Mouse (Mus musculus) kidney, embryonic 14.5 days (tissue): ENCODE measurements around the gene Cdk15. TPM values are rescaled to one million over a fixed set of nuclear protein-coding genes. Genes with fewer than 3 reads are reported as not detected.

Experiments used
- ATAC-seq: fragments of 200-750 bp; cut with Nextera tagmentation; 2 replicates; pipeline ENCODE4 v1.8.0; 2017; ENCODE audit warnings: moderate number of reproducible peaks, mild to moderate bottlenecking, moderate TSS enrichment, moderate library complexity; ENCODE audit not compliant: low FRiP score, low TSS enrichment
- H3K27ac ChIP-seq: fragments of 300-500 bp; sonication (generic); 2 replicates; pipeline ENCODE4 v1.5.1; 2014; ENCODE audit warnings: low read depth, mild to moderate bottlenecking, low read length, moderate library complexity, mixed read lengths
- H3K27me3 ChIP-seq: fragments of 300-500 bp; sonication (generic); 2 replicates; pipeline ENCODE4 v1.6.1; 2014; ENCODE audit warnings: mild to moderate bottlenecking, low read length; ENCODE audit not compliant: control insufficient read depth, insufficient read depth
- H3K36me3 ChIP-seq: fragments of 300-500 bp; sonication (generic); 2 replicates; pipeline ENCODE4 v1.6.1; 2014; ENCODE audit warnings: low read length, mixed read lengths; ENCODE audit not compliant: control insufficient read depth, insufficient read depth
- H3K4me1 ChIP-seq: fragments of 300-500 bp; sonication (generic); 2 replicates; pipeline ENCODE4 v1.6.1; 2014; ENCODE audit warnings: low read length, mixed read lengths; ENCODE audit not compliant: control insufficient read depth, insufficient read depth
- H3K4me2 ChIP-seq: fragments of 300-500 bp; sonication (generic); replicated peaks from 2 replicates; pipeline ENCODE4 v1.6.1; 2014; ENCODE audit warnings: low read depth, mild to moderate bottlenecking, low read length
- H3K4me3 ChIP-seq: fragments of 300-500 bp; sonication (generic); 2 replicates; pipeline ENCODE4 v1.5.1; 2014; ENCODE audit warnings: mild to moderate bottlenecking, low read length
- H3K9ac ChIP-seq: fragments of 300-500 bp; sonication (generic); 2 replicates; pipeline ENCODE4 v1.6.1; 2014; ENCODE audit warnings: low read depth, mild to moderate bottlenecking, low read length, moderate library complexity
- H3K9me3 ChIP-seq: fragments of 300-500 bp; sonication (generic); 2 replicates; pipeline ENCODE4 v1.6.1; 2016; ENCODE audit warnings: low read length; ENCODE audit not compliant: control insufficient read depth
- WGBS: fragments of 180-500 bp; shearing (Covaris S2); extraction: QIAGEN DNeasy Blood & Tissue Kit; methylation state at CpG from one replicate; pipeline ENCODE4 v1.1.7; 2014; 5-methylcytosine and 5-hydroxymethylcytosine counted together
- polyA plus RNA-seq: library from polyadenylated mRNA; unstranded; fragments of >200 nt; fragmentation: Nextera tagmentation; extraction: Ambion mirVana; gene quantifications from 2 replicates; pipeline ENCODE4 v1.2.1, GENCODE M21; 2014

The Cdk15 gene
- 0.53 and 0.93 TPM in 2 replicates for polyA plus RNA-seq

DNA sequence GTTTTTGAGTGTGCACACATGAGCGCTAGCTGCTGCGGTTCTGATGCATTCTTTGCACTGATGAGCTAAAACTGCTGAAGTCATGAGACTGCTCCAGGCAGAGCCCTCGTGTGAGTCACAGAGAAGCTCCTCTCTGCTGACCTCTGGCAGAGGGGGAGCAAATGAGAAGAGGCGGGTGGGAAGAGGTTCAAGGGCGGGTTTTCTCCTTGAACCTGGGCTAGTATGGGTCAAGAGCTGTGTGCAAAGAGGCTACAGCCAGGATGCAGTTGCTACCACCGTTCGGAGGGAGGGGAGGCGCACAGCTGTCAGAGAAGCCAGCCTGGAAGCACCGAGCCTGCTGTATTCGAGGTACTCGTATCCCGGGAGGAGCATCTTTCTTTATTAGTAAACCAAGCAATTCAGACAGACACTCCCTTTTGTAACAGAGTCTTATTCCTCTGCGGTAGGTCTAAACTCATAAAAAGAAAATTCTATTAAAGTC, at the start of gene Cdk15:
Gene Cdk15 (plus strand): TSS at position 156 of the 481 bp plus-strand sequence.
- H3K9me3 ChIP-seq = no peaks in the 10 kb centered on the region
- no peak within 1 kb of the TSS for H3K9ac ChIP-seq
- peak within 1 kb of the TSS; percentile 33 for H3K4me2 ChIP-seq
- H3K36me3 ChIP-seq = no peaks in the 10 kb centered on the region
- H3K27me3 ChIP-seq = no peaks in the 10 kb centered on the region
- H3K27ac ChIP-seq = 0 out of 2 replicates have a peak within 1 kb of the TSS, but pooled peaks have one; percentile 51
- 7% methylated on average over 13 of the region's 13 CpGs for WGBS
- peak; percentile 61; the same call in 1 of the 2 replicates for ATAC-seq
- no peak within 1 kb of the TSS for H3K4me3 ChIP-seq
- peaks cover 16% of the 10 kb centered on the region for H3K4me1 ChIP-seq

DNA sequence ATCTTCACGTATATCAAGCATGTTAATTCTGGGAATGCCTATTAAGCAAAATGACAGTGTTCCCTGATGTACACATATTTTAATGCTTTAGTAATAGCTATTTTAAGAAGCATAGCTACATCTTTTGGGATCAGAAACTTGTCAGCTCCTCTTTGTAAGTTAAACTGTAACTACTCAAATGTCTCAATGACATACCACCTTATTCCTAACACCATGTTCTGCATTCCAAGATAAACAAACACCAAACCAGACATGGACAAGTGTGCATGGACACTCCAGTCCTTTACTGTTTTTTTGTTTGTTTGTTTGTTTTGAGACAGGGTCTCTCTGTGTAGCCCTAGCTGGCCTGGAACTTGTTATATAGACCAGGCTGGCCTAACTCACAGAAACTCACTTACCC, 48.4 kb upstream of the Cdk15 start:
- Histone ChIP-seq H3K9me3 (no peaks in the 10 kb centered on the region), H3K27ac (no peak overlapping the region), H3K4me1 (no peaks in the 10 kb centered on the region), H3K4me2 (no peak overlapping the region), H3K9ac (no peak overlapping the region), H3K36me3 (peaks cover 15% of the 10 kb centered on the region; the same call in 1 of the 2 replicates), H3K27me3 (no peaks in the 10 kb centered on the region), H3K4me3 (no peak overlapping the region)
- 78% methylated on average over 1 of the region's 1 CpGs for WGBS
- no peak for ATAC-seq

DNA sequence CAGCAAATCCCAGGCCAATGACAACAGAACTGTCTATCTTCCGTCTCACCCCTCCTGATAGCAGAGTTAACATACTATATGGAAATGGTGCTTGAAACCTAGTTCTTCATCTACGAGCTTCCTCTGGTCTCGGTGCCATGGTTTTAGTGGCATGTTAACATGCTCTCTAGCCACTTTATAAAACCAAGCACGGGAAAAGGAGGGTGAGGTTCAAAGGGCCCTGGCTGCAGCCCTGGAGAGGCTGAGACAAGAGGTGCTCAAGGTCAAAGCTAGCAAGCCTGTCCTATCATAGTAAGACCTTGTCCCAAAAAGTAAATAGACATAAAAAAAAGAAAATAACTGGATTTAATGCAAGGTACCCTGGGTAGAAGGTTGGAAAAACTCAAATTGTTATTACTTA, 45.1 kb upstream of the Cdk15 start:
- Histone ChIP-seq H3K4me2 (no peak overlapping the region), H3K4me3 (no peak overlapping the region), H3K27me3 (no peaks in the 10 kb centered on the region), H3K27ac (no peak overlapping the region), H3K9me3 (no peaks in the 10 kb centered on the region), H3K36me3 (peaks cover 30% of the 10 kb centered on the region; the same call in 1 of the 2 replicates), H3K4me1 (no peaks in the 10 kb centered on the region), H3K9ac (no peak overlapping the region)
- WGBS = 74% methylated on average over 4 of the region's 4 CpGs
- no peak for ATAC-seq

DNA sequence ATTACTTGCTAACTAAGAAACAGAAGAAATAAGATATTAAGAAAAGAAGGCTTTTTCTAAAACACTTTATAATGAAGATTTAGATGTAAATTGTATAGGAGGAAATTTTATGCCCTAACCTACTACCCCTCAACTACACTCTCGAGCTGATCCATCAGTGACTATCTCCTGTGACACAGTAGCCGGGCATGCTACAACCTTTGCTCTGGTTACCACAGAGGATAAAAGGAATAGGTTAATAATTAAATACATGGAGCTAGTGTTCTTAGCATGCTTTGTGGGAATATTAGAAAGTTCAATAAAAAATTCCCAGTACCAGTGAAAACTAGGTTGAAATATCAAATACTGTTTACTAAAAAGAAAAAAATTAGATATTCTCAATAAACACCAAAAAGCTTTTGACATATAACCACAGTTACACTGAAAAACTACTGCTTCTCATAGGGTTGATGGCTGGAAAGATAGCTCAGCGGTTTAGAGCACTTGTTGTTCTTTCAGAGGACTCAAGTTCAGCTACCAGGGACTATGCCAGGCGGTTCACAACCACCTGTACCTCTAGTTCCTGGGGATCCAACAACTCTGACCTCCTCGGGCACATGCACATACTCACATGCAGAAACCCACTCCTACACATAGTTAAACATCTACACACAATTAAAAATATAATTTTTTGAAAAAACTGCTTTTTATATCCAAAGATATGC, 44.5 kb upstream of the Cdk15 start:
- Histone ChIP-seq H3K4me2 (no peak overlapping the region), H3K9ac (no peak overlapping the region), H3K27ac (peak overlapping the region; percentile 47; the same call in 1 of the 2 replicates), H3K4me1 (no peaks in the 10 kb centered on the region), H3K27me3 (no peaks in the 10 kb centered on the region), H3K4me3 (no peak overlapping the region), H3K9me3 (no peaks in the 10 kb centered on the region), H3K36me3 (peaks cover 30% of the 10 kb centered on the region)
- 63% methylated on average over 5 of the region's 5 CpGs for WGBS
- no peak for ATAC-seq

DNA sequence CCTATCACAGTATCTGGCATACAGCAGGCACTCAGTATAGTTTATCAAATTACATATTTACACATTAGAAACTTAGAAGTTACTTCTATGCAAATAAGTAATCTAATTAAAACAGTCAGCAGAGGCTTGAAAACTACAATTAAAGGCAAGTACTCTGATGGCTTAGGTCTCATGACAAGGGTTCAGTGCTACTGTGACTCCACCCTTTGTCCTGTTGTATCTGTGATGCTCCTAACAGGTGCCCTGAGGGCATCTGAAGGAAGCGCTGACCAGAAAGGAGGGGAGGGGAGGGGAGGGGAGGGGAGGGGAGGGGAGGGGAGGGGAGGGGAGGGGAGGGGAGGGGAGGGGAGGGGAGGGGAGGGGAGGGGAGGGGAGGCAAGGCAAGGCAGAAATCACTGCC, 43.8 kb upstream of the Cdk15 start:
- H3K4me2 ChIP-seq = no peak overlapping the region
- H3K36me3 ChIP-seq = peaks cover 32% of the 10 kb centered on the region
- no CpG with 5 or more reads among the region's 1 CpGs for WGBS
- H3K4me3 ChIP-seq = no peak overlapping the region
- no peak for ATAC-seq
- H3K9me3 ChIP-seq = no peaks in the 10 kb centered on the region
- H3K9ac ChIP-seq = no peak overlapping the region
- H3K4me1 ChIP-seq = no peaks in the 10 kb centered on the region
- no peak overlapping the region; the same call in 1 of the 2 replicates for H3K27ac ChIP-seq
- no peaks in the 10 kb centered on the region for H3K27me3 ChIP-seq

DNA sequence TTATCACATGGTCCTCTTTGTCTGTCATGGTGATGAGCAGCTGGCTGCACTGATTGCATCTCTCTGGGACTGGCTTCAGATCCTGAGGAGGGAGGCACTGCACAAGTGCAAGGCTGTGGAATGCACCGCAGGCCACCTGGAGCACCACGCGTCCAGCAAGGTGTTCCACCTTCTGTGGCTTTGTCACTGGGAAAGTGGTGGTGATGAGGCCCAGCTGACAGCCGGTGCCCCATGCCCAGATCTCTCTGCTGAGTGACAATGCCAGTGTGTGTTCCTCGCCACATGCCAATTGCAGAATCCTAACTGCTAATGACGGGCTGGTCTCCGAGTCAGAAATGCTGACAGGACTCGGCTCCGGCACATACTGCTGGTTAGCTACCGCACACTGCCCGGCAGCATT, 41.3 kb upstream of the Cdk15 start:
- ATAC-seq = no peak
- WGBS = 94% methylated on average over 11 of the region's 11 CpGs

DNA sequence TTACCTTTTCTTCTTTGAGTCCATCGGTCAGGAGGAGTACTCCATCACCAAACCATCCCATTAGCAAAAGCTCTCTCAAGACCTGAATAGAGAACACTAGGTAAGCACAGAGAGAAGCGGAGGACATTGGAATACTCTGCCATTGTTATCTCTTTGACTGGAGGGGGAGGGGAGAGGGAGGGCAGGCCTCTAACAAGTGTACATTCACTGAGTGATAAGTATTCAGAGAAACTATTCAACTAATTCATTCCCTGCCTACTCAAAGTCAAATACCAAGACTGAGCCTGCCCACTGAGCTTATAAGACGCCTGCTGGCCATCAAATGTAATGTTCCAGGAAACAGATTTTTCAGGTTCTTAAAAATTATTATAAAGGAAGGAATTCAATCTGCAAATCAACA, 36.3 kb upstream of the Cdk15 start:
- no peak overlapping the region for H3K27ac ChIP-seq
- no peaks in the 10 kb centered on the region for H3K9me3 ChIP-seq
- no peak overlapping the region for H3K9ac ChIP-seq
- H3K4me2 ChIP-seq = no peak overlapping the region
- no peaks in the 10 kb centered on the region for H3K27me3 ChIP-seq
- peaks cover 8% of the 10 kb centered on the region for H3K36me3 ChIP-seq
- no peaks in the 10 kb centered on the region for H3K4me1 ChIP-seq
- WGBS = 91% methylated on average over 3 of the region's 3 CpGs
- no peak overlapping the region for H3K4me3 ChIP-seq
- no peak for ATAC-seq

More for the DNA sequence above, 41.3 kb upstream of the Cdk15 start:
- Histone ChIP-seq H3K9ac (no peak overlapping the region), H3K4me2 (no peak overlapping the region), H3K27me3 (no peaks in the 10 kb centered on the region), H3K4me1 (no peaks in the 10 kb centered on the region), H3K9me3 (no peaks in the 10 kb centered on the region), H3K36me3 (peaks cover 18% of the 10 kb centered on the region), H3K27ac (no peak overlapping the region), H3K4me3 (no peak overlapping the region)

DNA sequence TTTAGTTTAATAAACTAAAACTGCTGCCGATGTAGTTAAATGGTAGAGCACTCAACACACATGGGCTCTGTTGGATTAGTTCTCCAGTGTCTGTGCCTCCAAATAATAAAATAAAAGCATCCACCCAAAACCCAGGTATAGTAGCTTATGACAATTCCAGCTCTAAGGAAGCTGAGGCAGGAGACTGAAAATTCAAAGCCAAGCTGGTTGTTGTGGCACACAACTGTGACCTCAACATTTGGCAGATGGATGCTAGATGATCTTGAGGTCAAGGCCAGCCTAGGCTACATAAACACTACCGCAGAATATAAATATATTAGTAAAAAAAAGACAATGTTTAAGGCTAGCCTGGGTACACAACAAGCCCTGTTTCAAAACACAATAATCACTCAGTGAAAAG, 35.1 kb upstream of the Cdk15 start:
- H3K9ac ChIP-seq = no peak overlapping the region
- H3K27ac ChIP-seq = no peak overlapping the region
- H3K4me2 ChIP-seq = no peak overlapping the region
- peaks cover 2% of the 10 kb centered on the region; the same call in 1 of the 2 replicates for H3K36me3 ChIP-seq
- H3K27me3 ChIP-seq = no peaks in the 10 kb centered on the region
- H3K9me3 ChIP-seq = no peaks in the 10 kb centered on the region
- H3K4me3 ChIP-seq = no peak overlapping the region
- WGBS = 86% methylated on average over 2 of the region's 2 CpGs
- H3K4me1 ChIP-seq = no peaks in the 10 kb centered on the region
- ATAC-seq = no peak

DNA sequence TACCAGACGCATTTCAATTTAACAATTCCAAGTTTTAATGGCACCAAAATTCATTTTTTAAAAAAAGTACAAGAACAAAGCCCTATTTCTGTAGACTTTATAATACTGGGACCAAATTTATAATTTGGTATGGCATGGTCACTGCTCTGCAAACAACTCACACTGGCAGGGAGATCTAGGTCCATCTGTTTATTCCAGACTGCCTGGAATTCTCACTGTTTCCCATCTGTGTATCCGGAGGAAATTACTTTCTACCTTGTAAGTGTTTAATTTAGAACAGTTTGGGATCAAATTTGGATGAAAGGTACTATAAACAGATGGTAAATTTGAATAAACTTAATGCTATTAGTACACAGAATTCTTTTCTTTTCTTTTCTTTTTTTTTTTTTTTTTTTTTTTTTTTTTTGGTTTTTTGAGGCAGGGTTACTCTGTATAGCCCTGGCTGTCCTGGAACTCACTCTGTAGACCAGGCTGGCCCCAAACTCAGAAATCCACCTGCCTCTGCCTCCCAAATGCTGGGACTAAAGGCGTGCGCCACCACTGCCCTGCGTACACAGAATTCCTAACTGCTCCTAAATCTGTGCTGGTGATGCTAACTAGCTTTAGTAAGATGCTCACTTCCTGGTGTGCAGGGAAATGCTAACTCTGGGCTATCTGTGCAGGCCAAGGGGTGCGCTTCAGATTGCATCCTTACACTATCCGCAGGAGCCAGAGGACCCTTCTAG, 34.4 kb upstream of the Cdk15 start:
- WGBS = 93% methylated on average over 7 of the region's 7 CpGs
- Histone ChIP-seq H3K36me3 (peaks cover 2% of the 10 kb centered on the region; the same call in 1 of the 2 replicates), H3K4me3 (no peak overlapping the region), H3K9ac (no peak overlapping the region), H3K4me2 (no peak overlapping the region), H3K9me3 (no peaks in the 10 kb centered on the region), H3K27ac (no peak overlapping the region), H3K27me3 (no peaks in the 10 kb centered on the region), H3K4me1 (no peaks in the 10 kb centered on the region)
- ATAC-seq = no peak
